Mouse (Mus musculus) monocyte, adult 5-6 weeks (primary cell): Measurements from ENCODE around the gene Prdm12. TPM values are rescaled to one million over a fixed set of nuclear protein-coding genes. Genes with fewer than 3 reads are reported as not detected.

Source experiments
- ATAC-seq: fragments of 153-309, 156-312 bp; replicated peaks from 2 replicates; pipeline ENCODE4 v1.8.0; 2017; ENCODE audit warnings: mild to moderate bottlenecking; ENCODE audit not compliant: low TSS enrichment, insufficient number of reproducible peaks, severe bottlenecking, poor library complexity, low FRiP score
- total RNA-seq: library from RNA; stranded (forward); fragments of 200-1000, 200-491, 200-594 nt; gene quantifications from 3 replicates; pipeline ENCODE4 v1.2.3, GENCODE M21; 2017

Gene Prdm12
- total RNA-seq, 1 experiment from 2014 or later = not detected

DNA sequence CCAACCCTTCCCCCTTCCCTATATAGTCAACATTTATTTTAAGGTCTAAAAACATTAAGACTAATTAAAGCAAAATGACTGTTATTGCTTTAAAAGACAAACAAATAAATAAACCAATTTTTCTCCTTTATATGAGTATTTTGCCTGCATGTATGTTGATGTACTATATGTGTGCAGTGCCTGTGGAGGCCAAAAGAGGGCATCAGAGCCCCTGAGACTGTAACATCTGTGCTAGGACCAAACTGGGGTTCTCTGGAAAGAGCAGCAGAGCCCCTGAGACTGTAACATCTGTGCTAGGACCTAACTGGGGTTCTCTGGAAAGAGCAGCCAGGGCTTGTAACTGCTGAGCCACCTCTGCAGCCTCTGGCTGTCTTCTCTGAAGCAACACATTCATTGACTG lies 58.4 kb downstream of the Prdm12 start:
- ATAC-seq = no peak

DNA sequence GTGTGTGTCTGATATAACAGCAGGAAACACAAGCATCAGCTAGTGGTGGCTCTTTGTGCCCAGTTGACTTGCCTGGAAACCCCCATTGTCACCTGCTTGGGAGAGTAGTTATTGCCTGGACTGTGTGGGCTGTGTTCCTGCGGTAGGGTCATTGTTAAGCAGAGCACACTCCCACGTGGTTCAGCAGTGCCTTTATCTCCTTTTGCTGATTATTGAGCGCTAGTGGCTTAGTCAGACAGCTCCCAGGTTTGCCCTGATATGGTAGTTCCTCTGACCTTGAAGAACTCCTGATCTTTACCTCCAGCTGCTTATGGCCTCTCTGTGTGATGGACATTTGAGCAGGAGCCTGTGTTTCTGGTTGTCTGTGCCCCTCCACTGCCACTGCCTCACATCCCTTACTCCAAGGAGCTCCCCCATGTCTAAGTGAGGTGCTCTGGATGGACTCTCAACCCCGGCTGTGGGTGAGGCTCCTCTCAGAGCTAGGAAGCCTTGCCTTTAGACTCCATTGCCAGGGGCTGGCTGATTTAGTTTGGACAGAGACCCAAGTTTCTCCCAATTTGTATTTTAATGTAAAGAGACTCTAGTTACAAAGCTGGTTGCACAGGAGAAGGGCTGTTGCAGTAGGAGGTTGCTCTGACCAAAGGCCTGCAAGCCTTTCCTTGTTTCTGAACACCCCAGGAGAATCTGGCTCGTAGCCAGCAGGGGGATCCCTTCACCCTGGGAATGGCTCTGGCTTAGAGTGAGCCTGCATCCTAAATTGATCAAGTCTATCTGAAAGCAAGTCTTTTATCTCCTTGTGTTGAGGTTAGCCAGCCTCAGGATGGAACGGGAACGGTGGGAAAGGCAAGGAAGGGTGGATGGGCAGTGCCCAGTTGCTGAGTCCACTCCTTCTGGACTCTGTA lies 61.0 kb downstream of the Prdm12 start:
- no peak for ATAC-seq

GRCm38 (mm10) chr2:31703226-31703625 lies 63.4 kb downstream of the Prdm12 start:
- ATAC-seq = no peak

Other genes starting within 250 kb of the Prdm12 start
- gene Ass1, start 169.8 kb upstream of the Prdm12 start, total RNA-seq = 13.5 to 30.9 TPM (median 19.7 TPM) in 3 replicates
- 14.6 to 21.9 TPM (median 19.6 TPM) in 3 replicates for gene Fubp3, start 67.4 kb upstream of the Prdm12 start, total RNA-seq
- gene Exosc2, start 30.7 kb downstream of the Prdm12 start, total RNA-seq = 25.4 to 40.2 TPM (median 28.2 TPM) in 3 replicates
- 22.7 to 41.9 TPM (median 30.4 TPM) in 3 replicates for gene Abl1, start 48.3 kb downstream of the Prdm12 start, total RNA-seq
- 9.8 to 19.1 TPM (median 10.5 TPM) in 3 replicates for gene Qrfp, start 170.5 kb downstream of the Prdm12 start, total RNA-seq
- 0.19 TPM in 1 of 3 replicates, not detected in the others for gene Fibcd1, start 206.0 kb downstream of the Prdm12 start, total RNA-seq
- gene Lamc3, start 247.3 kb downstream of the Prdm12 start, total RNA-seq = not detected in 3 replicates